10 mouse cellular contexts compared by ENCODE assay signal in the genomic region with DNA sequence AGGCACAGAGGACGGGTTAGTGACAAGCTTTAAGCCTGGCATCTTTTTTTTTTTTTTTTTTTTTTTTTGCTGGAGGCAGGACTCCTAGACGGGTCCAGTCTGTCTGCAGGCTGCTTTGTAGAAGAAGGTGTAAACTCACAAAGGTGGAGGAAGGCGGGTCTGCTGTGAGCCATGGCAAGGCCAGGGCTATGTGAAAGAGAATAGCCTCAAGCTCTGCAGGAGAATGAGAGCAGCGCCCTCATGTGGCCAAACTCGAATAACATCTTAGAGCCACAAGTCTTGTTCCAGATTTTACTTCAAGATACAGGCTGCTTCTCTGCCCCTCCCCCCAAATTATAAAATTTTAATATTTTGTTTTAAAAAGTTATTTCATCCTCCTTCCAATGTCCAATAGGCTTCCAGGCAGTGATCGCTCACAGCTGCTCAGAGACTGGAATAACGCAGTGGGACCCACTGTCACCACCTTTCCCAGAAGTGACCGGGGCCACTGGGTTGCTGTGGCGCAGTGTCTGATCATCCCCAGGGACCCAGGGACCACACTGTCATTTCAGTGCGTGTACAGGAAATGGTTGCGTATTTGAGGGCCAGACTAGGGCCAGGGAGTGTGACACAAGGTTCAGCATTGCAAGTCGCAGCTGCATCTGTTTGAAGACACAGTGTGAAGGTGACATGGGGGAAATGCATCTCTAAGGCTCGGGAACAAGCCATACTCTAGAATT.
DNase-seq lines count a peak whose midpoint lies in the region; ATAC-seq and TF ChIP-seq lines count a peak whose summit lies in the region.
"Had no signal": no experiment of that assay in that cellular context is flagged by ENCODE, and none has a peak within 500 bp of the region (broad histone marks: within the 10 kb centered on the region; RNA-seq: fewer than 3 reads in every experiment).

No protein-coding gene starts in this region.

- H3K36me3 ChIP-seq in kidney, embryonic 16.5 days (ENCODE audit: insufficient read depth, low read length) = no peaks in the 10 kb centered on the region
- H3K36me3 ChIP-seq in forebrain, embryonic 12.5 days (replicated peaks) = no peaks in the 10 kb centered on the region
- H3K36me3 ChIP-seq in hindbrain, embryonic 16.5 days (ENCODE audit: control insufficient read depth, insufficient read depth, low read length) = no peaks in the 10 kb centered on the region
- H3K36me3 ChIP-seq in limb, embryonic 10.5 days = no peaks in the 10 kb centered on the region
- H3K36me3 ChIP-seq: embryonic facial prominence, embryonic 12.5 days; lung, embryonic 15.5 days had no signal

- H3K9ac ChIP-seq in kidney, embryonic 16.5 days (replicated peaks; ENCODE audit: low read length) = no peak overlapping the region
- H3K9ac ChIP-seq in forebrain, embryonic 12.5 days = no peak overlapping the region
- H3K9ac ChIP-seq in hindbrain, embryonic 16.5 days (ENCODE audit: low read depth, low read length) = no peak overlapping the region
- H3K9ac ChIP-seq: embryonic facial prominence, embryonic 12.5 days; lung, embryonic 15.5 days had no signal

- peak; percentile 62 for TF ChIP-seq CTCF in bone marrow, adult 2 months (IDR thresholded peaks at IDR 0.05; ENCODE audit: control insufficient read depth, insufficient read depth, low read length)

- WGBS in kidney, embryonic 16.5 days = 51% methylated on average over 13 of the region's 13 CpGs
- WGBS in bone marrow, adult 2 months = 48% methylated on average over 13 of the region's 13 CpGs
- 55% methylated on average over 13 of the region's 13 CpGs for WGBS in forebrain, embryonic 12.5 days
- WGBS in hindbrain, embryonic 16.5 days = 55% methylated on average over 13 of the region's 13 CpGs
- WGBS in limb, embryonic 10.5 days = 57% methylated on average over 13 of the region's 13 CpGs

- H3K27me3 ChIP-seq in kidney, embryonic 16.5 days (ENCODE audit: insufficient read depth, low read length) = no peaks in the 10 kb centered on the region
- peaks cover 9% of the 10 kb centered on the region for H3K27me3 ChIP-seq in forebrain, embryonic 12.5 days
- H3K27me3 ChIP-seq in hindbrain, embryonic 16.5 days (replicated peaks; ENCODE audit: control insufficient read depth, insufficient read depth, low read length) = no peaks in the 10 kb centered on the region
- H3K27me3 ChIP-seq in limb, embryonic 10.5 days (ENCODE audit: low read depth, poor library complexity, severe bottlenecking) = no peaks in the 10 kb centered on the region
- H3K27me3 ChIP-seq: embryonic facial prominence, embryonic 12.5 days; lung, embryonic 15.5 days had no signal

- H3K27ac ChIP-seq in kidney, embryonic 16.5 days (ENCODE audit: low read length) = no peak overlapping the region
- no peak overlapping the region for H3K27ac ChIP-seq in bone marrow, adult 2 months (ENCODE audit: control insufficient read depth, insufficient read depth, low read depth, low read length, poor library complexity)
- H3K27ac ChIP-seq in forebrain, embryonic 12.5 days = 0 out of 2 replicates have a peak overlapping the region, but pooled peaks have one; percentile 32
- no peak overlapping the region for H3K27ac ChIP-seq in hindbrain, embryonic 16.5 days (ENCODE audit: low read depth, low read length)
- H3K27ac ChIP-seq in limb, embryonic 10.5 days = no peak overlapping the region
- H3K27ac ChIP-seq: embryonic facial prominence, embryonic 12.5 days; lung, embryonic 15.5 days had no signal

- H3K4me2 ChIP-seq in kidney, embryonic 16.5 days (replicated peaks; ENCODE audit: low read depth, low read length) = no peak overlapping the region
- H3K4me2 ChIP-seq in forebrain, embryonic 12.5 days = no peak overlapping the region
- no peak overlapping the region for H3K4me2 ChIP-seq in hindbrain, embryonic 16.5 days (ENCODE audit: low read length)
- H3K4me2 ChIP-seq: embryonic facial prominence, embryonic 12.5 days; lung, embryonic 15.5 days had no signal

- H3K4me1 ChIP-seq in kidney, embryonic 16.5 days (ENCODE audit: insufficient read depth, low read length) = peaks cover 9% of the 10 kb centered on the region; the same call in 1 of the 2 replicates
- H3K4me1 ChIP-seq in bone marrow, adult 2 months (ENCODE audit: control insufficient read depth, insufficient read depth, low read length) = peaks cover 2% of the 10 kb centered on the region
- H3K4me1 ChIP-seq in forebrain, embryonic 12.5 days = peaks cover 15% of the 10 kb centered on the region
- peaks cover 6% of the 10 kb centered on the region for H3K4me1 ChIP-seq in hindbrain, embryonic 16.5 days (ENCODE audit: control insufficient read depth, insufficient read depth, low read depth, low read length)
- peaks cover 10% of the 10 kb centered on the region for H3K4me1 ChIP-seq in limb, embryonic 10.5 days

- TF ChIP-seq POLR2A in bone marrow, adult 2 months (IDR thresholded peaks at IDR 0.05; ENCODE audit: borderline replicate concordance, control insufficient read depth, low read depth, low read length) = no peak

- H3K4me3 ChIP-seq in kidney, embryonic 16.5 days (ENCODE audit: low read length) = no peak overlapping the region
- H3K4me3 ChIP-seq in bone marrow, adult 2 months (replicated peaks; ENCODE audit: control insufficient read depth, low read depth, low read length) = no peak overlapping the region
- H3K4me3 ChIP-seq in forebrain, embryonic 12.5 days (replicated peaks) = no peak overlapping the region
- no peak overlapping the region for H3K4me3 ChIP-seq in hindbrain, embryonic 16.5 days (ENCODE audit: low read length)
- no peak overlapping the region for H3K4me3 ChIP-seq in limb, embryonic 10.5 days
- H3K4me3 ChIP-seq: embryonic facial prominence, embryonic 12.5 days; lung, embryonic 15.5 days had no signal

- peak; percentile 51 for DNase-seq in kidney, adult 9 months
- peak; percentile 82 for DNase-seq in limb, embryonic 10.5 days (ENCODE audit: low spot score)
- DNase-seq in natural killer cell, adult 2 months (ENCODE audit: low spot score in 2 of 2) = peak; percentile 17 to 40
- DNase-seq in thymus, postnatal 14 days = peak; percentile 58

- no peak for ATAC-seq in kidney, embryonic 16.5 days (ENCODE audit: low FRiP score, low TSS enrichment)
- ATAC-seq in forebrain, embryonic 12.5 days (ENCODE audit: low FRiP score) = peak; percentile 56; the same call in 1 of the 2 replicates
- peak; percentile 44 for ATAC-seq in hindbrain, embryonic 16.5 days

- H3K9me3 ChIP-seq in kidney, embryonic 16.5 days (ENCODE audit: low read length) = no peaks in the 10 kb centered on the region
- H3K9me3 ChIP-seq in forebrain, embryonic 12.5 days = no peaks in the 10 kb centered on the region
- H3K9me3 ChIP-seq in hindbrain, embryonic 16.5 days (ENCODE audit: control insufficient read depth, low read length) = no peaks in the 10 kb centered on the region
- H3K9me3 ChIP-seq in limb, embryonic 10.5 days (replicated peaks) = no peaks in the 10 kb centered on the region
- H3K9me3 ChIP-seq: lung, embryonic 15.5 days had no signal

Comparison
In these comparisons a context has a peak if more than half of its experiments do, and no peak if none do; other contexts are left out.
1. DNase-seq: peak in every context shown above with its lines; median percentile 82 in limb, embryonic 10.5 days; 58 in thymus, postnatal 14 days; 51 in kidney, adult 9 months; 28 in natural killer cell, adult 2 months.